Mouse (Mus musculus) G1E (cell line): ENCODE measurements around the gene Acadm. TPM values are rescaled to one million over a fixed set of nuclear protein-coding genes. Genes with fewer than 3 reads are reported as not detected.

ENCODE experiments used
- ATAC-seq: 2 replicates; pipeline ENCODE4 v1.8.0; 2016; ENCODE audit warnings: mild to moderate bottlenecking; ENCODE audit not compliant: insufficient number of reproducible peaks, poor library complexity, low FRiP score, severe bottlenecking; ENCODE audit errors: extremely low read depth
- DNase-seq: peaks from one replicate; pipeline ENCODE4 v3.0.0; 2012; ENCODE audit warnings: low spot score
- H3K27me3 ChIP-seq: 2 replicates; pipeline ENCODE4 v1.6.1; 2012; ENCODE audit warnings: mild to moderate bottlenecking, low read length, inconsistent platforms; ENCODE audit not compliant: insufficient read depth
- H3K36me3 ChIP-seq: replicated peaks from 2 replicates; pipeline ENCODE3; 2012; ENCODE audit warnings: mild to moderate bottlenecking, inconsistent platforms
- H3K4me1 ChIP-seq: 2 replicates; pipeline ENCODE4 v1.6.1; 2012; ENCODE audit warnings: low read depth, low read length, inconsistent platforms, mixed read lengths; ENCODE audit not compliant: insufficient read depth
- H3K4me3 ChIP-seq: 2 replicates; pipeline ENCODE4 v1.5.1; 2012; ENCODE audit warnings: low read depth, mild to moderate bottlenecking, inconsistent platforms, low read length, moderate library complexity, mixed read lengths
- H3K9me3 ChIP-seq: replicated peaks from 2 replicates; pipeline ENCODE4 v1.6.1; 2012; ENCODE audit warnings: inconsistent platforms
- CTCF ChIP-seq: IDR thresholded peaks from 2 replicates; pipeline ENCODE4 v1.5.1; 2012; ENCODE audit warnings: low read depth, low read length, inconsistent platforms, mixed read lengths
- GATA1 ChIP-seq: IDR thresholded peaks from 2 replicates; pipeline ENCODE4 v1.6.1; 2012; ENCODE audit warnings: borderline replicate concordance, low read length, inconsistent platforms, mixed read lengths
- GATA2 ChIP-seq: IDR thresholded peaks from 2 replicates; pipeline ENCODE4 v1.6.1; 2012; ENCODE audit warnings: low read depth, low read length, inconsistent platforms, borderline replicate concordance
- POLR2AphosphoS5 ChIP-seq: IDR thresholded peaks from 2 replicates; pipeline ENCODE4 v1.6.1; 2012; ENCODE audit warnings: low read depth, low read length, inconsistent platforms; ENCODE audit not compliant: insufficient replicate concordance
- TAL1 ChIP-seq: conservative IDR thresholded peaks from 2 replicates; pipeline ENCODE4 v1.6.1; 2012; ENCODE audit warnings: low read depth, low read length, inconsistent platforms, mixed read lengths
- polyA plus RNA-seq: library from polyadenylated mRNA; stranded (reverse); fragments of >175 nt; gene quantifications from 2 replicates; pipeline ENCODE4 v1.2.3, GENCODE M21; 2012
- total RNA-seq, 2 experiments: library from RNA; stranded (forward) in 1 of 2; stranded (reverse) in 1 of 2; fragments of 200-1000 nt in 1 of 2; fragments of >200 nt in 1 of 2; fragmentation: Nextera tagmentation in 1 of 2; gene quantifications; 2 replicates each; pipeline ENCODE4 v1.2.3; 2014 to 2017

The Acadm gene
- total and polyA plus RNA-seq, 3 experiments, result 8.3 to 260 (median 89.9) TPM

DNA sequence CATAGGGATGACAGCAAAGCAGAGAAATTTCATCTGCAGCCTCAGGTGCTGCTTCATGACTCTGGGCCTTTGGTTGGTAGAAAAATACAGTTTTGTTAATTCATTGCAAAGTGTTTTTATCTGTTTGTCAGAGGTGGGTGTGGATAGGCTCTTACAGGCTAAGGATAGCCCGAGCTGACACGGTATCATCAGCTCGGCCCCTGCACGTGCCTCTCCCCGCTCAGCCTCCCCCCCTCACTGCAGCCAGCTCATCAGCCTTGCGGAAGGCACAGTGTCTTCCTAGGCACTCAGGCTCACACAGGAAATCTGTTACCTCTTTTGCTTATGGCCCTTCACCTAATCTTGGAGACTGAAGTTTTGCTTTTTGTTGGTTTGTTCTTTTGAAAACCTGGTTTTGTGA, 56.3 kb downstream of the Acadm start:
- Histone ChIP-seq H3K36me3 (no peaks in the 10 kb centered on the region), H3K9me3 (no peaks in the 10 kb centered on the region), H3K4me3 (no peak overlapping the region), H3K4me1 (peaks cover 12% of the 10 kb centered on the region), H3K27me3 (peaks cover 12% of the 10 kb centered on the region)
- TF ChIP-seq GATA1 (no peak), POLR2AphosphoS5 (no peak), CTCF (no peak), GATA2 (no peak), TAL1 (no peak)
- DNase-seq (no peak), ATAC-seq (0 out of 2 replicates have a peak, but pooled peaks have one; percentile 28)

DNA sequence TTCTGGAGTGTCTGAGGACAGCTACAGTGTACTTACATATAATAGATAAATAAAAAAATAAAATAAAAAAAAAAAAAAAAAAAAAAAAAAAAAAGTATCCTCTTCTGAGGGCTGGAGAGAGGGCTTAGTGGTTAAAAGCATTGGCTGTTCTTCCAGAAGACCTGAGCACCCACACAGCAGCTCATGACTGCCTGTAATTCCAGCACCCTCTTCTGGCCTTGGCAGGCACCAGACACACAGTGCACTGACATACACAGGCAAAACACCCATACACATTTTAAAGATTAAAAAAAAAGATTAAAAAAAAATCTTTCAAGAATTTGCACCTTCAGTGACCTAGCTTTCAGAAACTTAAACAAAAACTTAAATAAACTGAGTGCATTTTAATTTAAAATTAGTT, 58.1 kb downstream of the Acadm start:
- H3K4me1 ChIP-seq, result peaks cover 12% of the 10 kb centered on the region
- ATAC-seq (no peak; the same call in 1 of the 2 replicates), DNase-seq (no peak)
- no peak for TF ChIP-seq POLR2AphosphoS5
- TF ChIP-seq GATA2, result no peak
- no peak for TF ChIP-seq TAL1
- no peak for TF ChIP-seq CTCF
- TF ChIP-seq GATA1, result no peak
- H3K27me3 ChIP-seq, result peaks cover 13% of the 10 kb centered on the region
- no peaks in the 10 kb centered on the region for H3K9me3 ChIP-seq
- no peaks in the 10 kb centered on the region for H3K36me3 ChIP-seq
- H3K4me3 ChIP-seq, result no peak overlapping the region

Other genes with a start within 250 kb of the Acadm start
- 55.9 and 62.8 TPM in 2 replicates for gene St6galnac3, start 219.5 kb downstream of the Acadm start, total RNA-seq (2014; fragmentation: Nextera tagmentation)
- 45.7 and 55.2 TPM in 2 replicates for gene St6galnac3, start 219.5 kb downstream of the Acadm start, total RNA-seq (2017)
- gene St6galnac3, start 219.5 kb downstream of the Acadm start, polyA plus RNA-seq, result 1.3 and 1.4 TPM in 2 replicates
- gene Asb17, start 100.4 kb downstream of the Acadm start, total RNA-seq (2014; fragmentation: Nextera tagmentation), result 3.1 and 5.5 TPM in 2 replicates
- 2.8 and 3.1 TPM in 2 replicates for gene Asb17, start 100.4 kb downstream of the Acadm start, total RNA-seq (2017)
- gene Asb17, start 100.4 kb downstream of the Acadm start, polyA plus RNA-seq, result 0.08 TPM in 1 of 2 replicates, not detected in the other
- 0.19 and 0.45 TPM in 2 replicates for gene Msh4, start 38.5 kb downstream of the Acadm start, total RNA-seq (2014; fragmentation: Nextera tagmentation)
- gene Msh4, start 38.5 kb downstream of the Acadm start, total RNA-seq (2017), result 0.46 and 0.49 TPM in 2 replicates
- gene Msh4, start 38.5 kb downstream of the Acadm start, polyA plus RNA-seq, result not detected in 2 replicates
- gene Rabggtb, start 31.6 kb downstream of the Acadm start, total RNA-seq (2014; fragmentation: Nextera tagmentation), result 147 and 179 TPM in 2 replicates
- 227 and 242 TPM in 2 replicates for gene Rabggtb, start 31.6 kb downstream of the Acadm start, total RNA-seq (2017)
- 26.7 and 30.3 TPM in 2 replicates for gene Rabggtb, start 31.6 kb downstream of the Acadm start, polyA plus RNA-seq
- gene Slc44a5, start 28.8 kb upstream of the Acadm start, total RNA-seq (2014; fragmentation: Nextera tagmentation), result not detected in 2 replicates
- gene Slc44a5, start 28.8 kb upstream of the Acadm start, total RNA-seq (2017), result 0.16 and 0.23 TPM in 2 replicates
- not detected in 2 replicates for gene Slc44a5, start 28.8 kb upstream of the Acadm start, polyA plus RNA-seq